Mouse (Mus musculus) telencephalon, adult 2 months (tissue): ENCODE measurements around the gene Scgb1b27.
"Not testable (repeated sequence)": the region's sequence is repeated elsewhere in the genome, so short reads cannot be mapped to it uniquely, and the experiment has no call there.

Experiments used
- DNase-seq: peaks from one replicate; pipeline ENCODE4 v3.0.0-alpha.2; 2011; ENCODE audit warnings: low read depth, low spot score

Gene Scgb1b27

DNA sequence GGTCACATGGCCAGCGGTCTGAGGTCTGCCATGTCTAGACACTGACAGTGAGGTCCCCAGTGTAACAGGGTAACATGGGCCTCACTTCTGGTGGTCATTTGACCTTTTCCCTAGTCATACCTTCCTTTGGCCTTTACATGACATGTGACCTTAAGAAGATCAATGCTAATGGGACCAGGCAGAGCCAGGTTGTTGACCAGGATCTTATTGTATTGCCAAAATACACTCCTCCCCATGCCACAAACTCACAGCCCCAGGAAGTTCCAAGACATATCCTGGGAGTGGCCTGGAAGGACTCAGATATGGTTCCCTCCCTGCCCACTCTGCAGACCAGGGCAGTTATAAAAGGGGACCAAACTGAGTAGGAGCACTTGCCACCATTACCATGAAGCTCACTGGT lies at the start of gene Scgb1b27:
TSS of gene Scgb1b27 (plus strand) at position 301 of the 400 bp plus-strand sequence.
- DNase-seq, result not testable (repeated sequence)

GRCm38 (mm10) chr7:33982281-33982680 lies 39.0 kb upstream of the Scgb1b27 start:
- not testable (repeated sequence) for DNase-seq

- no peak for DNase-seq
Observed at GRCm38 (mm10) chr7:34013842-34014241, 7.4 kb upstream of the Scgb1b27 start, which contains the start of gene Scgb2b27. Gene Scgb2b27 (minus strand): TSS chr7:34013942.

DNA sequence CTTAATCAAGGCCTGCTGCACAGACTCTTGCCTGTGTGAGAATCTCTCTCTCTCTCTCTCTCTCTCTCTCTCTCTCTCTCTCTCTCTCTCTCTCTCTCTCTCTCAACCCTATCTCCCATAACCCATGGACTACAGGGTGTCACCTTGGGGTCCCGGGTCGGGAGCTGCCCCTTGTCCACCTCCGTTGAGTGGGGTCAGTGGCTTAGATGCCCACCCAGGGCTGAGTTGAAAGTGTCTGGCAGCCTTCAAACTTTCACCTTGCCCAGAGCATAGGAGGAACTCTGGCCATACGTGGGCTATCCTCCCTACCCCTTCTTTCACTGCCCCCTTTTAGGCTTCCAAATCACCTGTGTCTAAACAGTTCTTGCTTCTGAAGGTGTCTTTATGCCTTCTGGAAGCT lies 4.4 kb downstream of the Scgb1b27 start:
- DNase-seq, result no peak

- DNase-seq, result not testable (repeated sequence)
Observed at GRCm38 (mm10) chr7:34027202-34027601, 5.9 kb downstream of the Scgb1b27 start.

DNA sequence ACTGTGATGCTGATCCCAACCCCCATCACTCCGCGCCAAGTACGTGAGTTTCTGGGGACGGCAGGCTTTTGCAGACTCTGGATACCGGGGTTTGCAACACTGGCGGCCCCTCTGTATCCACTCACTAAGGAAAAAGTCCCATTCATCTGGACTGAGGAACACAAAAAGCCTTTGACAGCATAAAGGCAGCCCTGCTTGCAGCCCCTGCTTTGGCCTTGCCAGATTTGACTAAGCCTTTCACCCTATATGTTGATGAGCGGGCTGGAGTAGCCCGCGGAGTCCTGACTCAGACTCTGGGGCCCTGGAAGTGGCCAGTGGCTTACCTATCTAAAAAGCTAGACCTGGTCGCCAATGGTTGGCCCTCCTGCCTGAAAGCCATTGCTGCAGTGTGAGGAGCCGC lies 8.7 kb downstream of the Scgb1b27 start:
- no peak for DNase-seq

- DNase-seq, result not testable (repeated sequence)
Observed at GRCm38 (mm10) chr7:34034579-34034978, 13.3 kb downstream of the Scgb1b27 start.

GRCm38 (mm10) chr7:34036076-34036815 lies 15.0 kb downstream of the Scgb1b27 start:
- DNase-seq, result not testable (repeated sequence)

DNA sequence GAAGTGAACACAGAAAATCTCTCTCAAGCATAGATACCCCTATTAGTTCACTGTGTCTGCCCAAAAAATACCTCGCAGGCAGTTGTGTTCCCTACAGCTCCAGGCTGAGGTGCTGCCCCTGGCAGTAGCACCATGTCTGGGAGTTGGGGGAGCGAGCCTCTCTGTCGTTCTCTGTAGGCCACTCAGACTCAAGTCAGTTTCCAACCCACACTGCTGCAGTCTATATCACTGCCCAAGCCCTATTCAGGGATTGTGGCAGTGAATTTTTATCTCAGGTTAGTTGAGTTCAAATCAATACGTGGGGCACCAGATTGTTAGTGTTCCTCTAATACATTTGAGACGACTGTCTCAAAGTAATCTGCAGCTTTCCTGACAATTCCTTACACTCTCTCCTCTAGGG lies 46.8 kb downstream of the Scgb1b27 start:
- DNase-seq, result not testable (repeated sequence)
